Mouse (Mus musculus): ENCODE data around the gene Zfp92.

Gene Zfp92

DNA sequence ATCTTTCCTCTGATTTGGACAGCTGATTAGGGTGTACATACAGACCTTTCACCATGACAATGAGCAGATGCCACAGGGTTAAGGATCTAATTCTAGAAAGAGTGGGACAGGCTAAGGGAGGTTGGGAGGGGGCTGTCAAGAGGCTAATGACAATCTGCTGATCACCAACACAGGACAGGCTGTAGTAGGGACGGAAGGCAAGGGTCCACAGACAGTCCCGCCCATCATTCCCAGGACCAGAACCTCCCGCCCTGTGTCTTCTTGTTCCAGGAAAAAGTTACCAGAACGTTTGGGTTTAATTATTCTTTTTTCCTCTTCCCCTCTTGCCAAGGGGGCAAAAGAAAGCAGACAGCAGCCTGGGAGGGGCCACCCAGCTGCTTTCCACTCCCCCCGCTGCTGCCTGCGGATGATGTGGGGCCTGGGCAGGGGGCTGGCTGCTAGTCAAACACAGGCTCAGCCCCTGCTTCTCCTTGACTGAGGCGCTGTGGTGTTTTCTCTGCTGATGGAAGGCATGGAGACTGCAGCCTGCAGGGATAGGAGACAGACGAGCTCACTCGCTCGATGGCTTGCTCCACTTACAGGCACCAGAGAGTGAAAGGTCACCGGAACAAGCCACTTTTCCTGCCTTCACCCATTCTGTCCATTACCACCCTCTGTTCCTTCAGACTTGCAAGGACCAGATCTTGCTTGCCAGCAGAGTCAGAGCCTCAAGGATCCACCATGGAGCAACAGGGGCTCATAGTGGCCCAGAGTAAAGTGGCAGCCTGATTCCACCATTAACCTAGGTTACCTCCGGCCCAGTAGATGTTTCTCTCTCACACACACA, 63.7 kb downstream of the Zfp92 start:
- no peak for DNase-seq (ENCODE audit: low read depth, low spot score)

DNA sequence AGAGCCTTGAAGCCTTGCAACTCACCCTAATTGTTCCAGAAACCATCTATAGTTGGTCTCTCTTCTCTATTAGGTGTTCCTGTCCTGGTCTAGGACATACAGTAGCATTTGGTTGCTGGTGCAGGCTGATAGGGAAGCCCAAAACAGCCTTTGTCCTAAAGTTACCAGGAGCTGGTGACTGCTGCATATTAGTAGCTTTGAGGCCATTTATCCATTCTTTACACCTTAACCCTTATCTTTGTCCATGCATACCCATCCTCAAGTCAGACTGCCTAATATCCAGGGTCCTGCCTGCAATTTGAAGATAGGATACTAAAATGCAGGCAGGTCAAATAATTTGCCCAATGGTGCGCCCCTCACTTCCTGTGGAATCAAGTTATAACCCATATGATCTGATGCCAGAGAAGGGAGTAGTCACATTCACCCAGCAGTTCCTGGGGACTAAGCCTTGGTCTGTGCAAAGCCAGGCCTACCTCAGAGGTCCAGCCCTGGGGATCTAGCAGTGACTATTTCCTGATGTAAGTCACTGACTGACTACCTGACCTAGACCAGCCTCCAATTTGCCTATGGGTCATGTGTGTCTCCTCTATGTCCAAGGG, 64.9 kb downstream of the Zfp92 start:
- no peak for DNase-seq (ENCODE audit: low read depth, low spot score)

DNA sequence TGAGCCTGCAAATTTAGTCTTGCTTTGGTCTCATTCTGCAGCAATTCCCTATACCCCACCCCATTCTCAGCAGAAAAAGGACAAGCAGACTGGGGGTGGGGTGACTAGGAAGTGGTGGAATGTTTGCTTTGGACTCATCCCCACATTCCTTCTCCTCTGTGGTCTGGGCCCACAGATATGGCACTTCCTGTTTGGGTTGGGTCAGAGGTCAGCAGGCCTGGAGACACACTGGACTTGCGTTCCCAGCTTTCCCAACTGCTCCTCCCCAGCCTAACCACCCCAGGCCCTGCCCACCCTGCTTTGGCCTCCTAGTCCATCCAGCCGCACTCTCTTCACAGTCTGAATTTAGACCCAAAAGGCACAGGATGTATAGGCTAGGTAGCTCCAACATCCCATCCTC, 65.7 kb downstream of the Zfp92 start:
- DNase-seq (ENCODE audit: low read depth, low spot score) = no peak

DNA sequence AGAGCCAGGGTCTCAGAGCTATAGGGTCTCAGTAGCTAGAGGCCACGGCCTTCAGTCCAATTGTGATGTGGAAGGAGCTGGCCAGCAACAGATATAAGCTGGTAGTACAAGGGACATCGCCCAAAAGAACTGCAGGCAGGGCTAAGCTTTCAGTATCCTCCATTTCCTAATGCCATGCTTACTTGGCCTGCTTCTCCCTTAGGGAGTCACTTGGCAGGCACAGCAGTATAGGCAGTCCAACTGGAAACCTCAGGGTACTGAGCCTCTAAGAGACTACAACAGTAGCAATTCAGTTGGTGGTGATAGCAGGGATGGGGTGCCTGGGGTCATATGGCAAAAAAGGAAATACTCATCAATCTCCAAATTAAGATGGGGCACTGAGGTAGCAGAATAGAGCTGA, 66.6 kb downstream of the Zfp92 start:
- no peak for DNase-seq (ENCODE audit: low read depth, low spot score)
